In genomic region chr9:42531951-42532350, GRCm38 (mm10) we compare ENCODE assay signal across 24 mouse cellular contexts. TPM values are rescaled to one million over a fixed set of nuclear protein-coding genes. Genes with fewer than 3 reads are reported as not detected.
A peak's percentile ranks its signal among the peaks of the same experiment; 100 is the strongest.
DNase-seq lines count a peak whose midpoint lies in the region; ATAC-seq lines count a peak whose summit lies in the region.
"Had no signal": no experiment of that assay in that cellular context is flagged by ENCODE, and none has a peak within 500 bp of the region (broad histone marks: within the 10 kb centered on the region; RNA-seq: fewer than 3 reads in every experiment).

No protein-coding gene starts in this region.

- no peaks in the 10 kb centered on the region for H3K36me3 ChIP-seq in hindbrain, embryonic 10.5 days
- no peaks in the 10 kb centered on the region for H3K36me3 ChIP-seq in hindbrain, embryonic 16.5 days (ENCODE audit: control insufficient read depth, insufficient read depth, low read length)
- H3K36me3 ChIP-seq in neural tube, embryonic 13.5 days, result 0 out of 2 replicates have a peak, but pooled peaks cover 2% of the 10 kb centered on the region
- 0 out of 2 replicates have a peak, but pooled peaks cover 3% of the 10 kb centered on the region for H3K36me3 ChIP-seq in neural tube, embryonic 15.5 days
- H3K36me3 ChIP-seq: limb, embryonic 12.5 days; liver, embryonic 15.5 days had no signal

- DNase-seq in adrenal gland, adult (ENCODE audit: inconsistent age in 2 of 2, low spot score in 1 of 2), result peak; percentile 51 to 73
- no peak for DNase-seq in adrenal gland, postnatal 4 days (ENCODE audit: low spot score in 2 of 2)
- no peak for DNase-seq in hindbrain, embryonic 10.5 days (ENCODE audit: low spot score)
- no peak for DNase-seq in gastrocnemius, postnatal 4 days (ENCODE audit: low spot score in 2 of 2)
- DNase-seq in left cerebral cortex, adult 18-20 months (ENCODE audit: low spot score in 2 of 2), result no peak
- DNase-seq: cerebellum, adult 11 months; cerebellum, adult 9-10 months; cerebellum, postnatal 36 days; gastrocnemius, postnatal 36 days; heart, adult 2 months; kidney, adult 18-20 months; kidney, postnatal 4 days; lung, embryonic 14.5 days; lung, postnatal 14 days; thymus, adult 2 months; thymus, postnatal 36 days had no signal

- WGBS in hindbrain, embryonic 10.5 days, result 56% methylated on average over 3 of the region's 3 CpGs
- WGBS in hindbrain, embryonic 16.5 days, result 58% methylated on average over 3 of the region's 3 CpGs
- WGBS in neural tube, embryonic 13.5 days, result 68% methylated on average over 3 of the region's 3 CpGs
- 64% methylated on average over 3 of the region's 3 CpGs for WGBS in neural tube, embryonic 15.5 days

- peaks cover 42% of the 10 kb centered on the region for H3K4me1 ChIP-seq in hindbrain, embryonic 10.5 days (replicated peaks)
- peaks cover 19% of the 10 kb centered on the region for H3K4me1 ChIP-seq in hindbrain, embryonic 16.5 days (ENCODE audit: control insufficient read depth, insufficient read depth, low read depth, low read length)
- H3K4me1 ChIP-seq in neural tube, embryonic 13.5 days (replicated peaks), result peaks cover 34% of the 10 kb centered on the region
- peaks cover 24% of the 10 kb centered on the region for H3K4me1 ChIP-seq in neural tube, embryonic 15.5 days
- H3K4me1 ChIP-seq: liver, embryonic 15.5 days had no signal

- no peaks in the 10 kb centered on the region for H3K27me3 ChIP-seq in hindbrain, embryonic 10.5 days (ENCODE audit: insufficient read depth, poor library complexity, severe bottlenecking)
- no peaks in the 10 kb centered on the region for H3K27me3 ChIP-seq in hindbrain, embryonic 16.5 days (replicated peaks; ENCODE audit: control insufficient read depth, insufficient read depth, low read length)
- H3K27me3 ChIP-seq in neural tube, embryonic 13.5 days, result no peaks in the 10 kb centered on the region
- no peaks in the 10 kb centered on the region for H3K27me3 ChIP-seq in neural tube, embryonic 15.5 days (replicated peaks)
- H3K27me3 ChIP-seq: hindbrain, embryonic 15.5 days; limb, embryonic 12.5 days; liver, embryonic 15.5 days had no signal

- H3K9ac ChIP-seq in hindbrain, embryonic 16.5 days (ENCODE audit: low read depth, low read length), result no peak overlapping the region
- no peak overlapping the region for H3K9ac ChIP-seq in neural tube, embryonic 13.5 days
- no peak overlapping the region for H3K9ac ChIP-seq in neural tube, embryonic 15.5 days (replicated peaks)
- H3K9ac ChIP-seq: hindbrain, embryonic 15.5 days; limb, embryonic 12.5 days; liver, embryonic 15.5 days; lung, embryonic 14.5 days had no signal

- H3K27ac ChIP-seq in hindbrain, embryonic 10.5 days, result 0 out of 2 replicates have a peak overlapping the region, but pooled peaks have one; percentile 56
- no peak overlapping the region for H3K27ac ChIP-seq in hindbrain, embryonic 16.5 days (ENCODE audit: low read depth, low read length)
- H3K27ac ChIP-seq in neural tube, embryonic 13.5 days (replicated peaks), result 0 out of 2 replicates have a peak overlapping the region, but pooled peaks have one; percentile 6
- H3K27ac ChIP-seq in neural tube, embryonic 15.5 days (replicated peaks), result no peak overlapping the region
- H3K27ac ChIP-seq: heart, adult 2 months; hindbrain, embryonic 15.5 days; limb, embryonic 12.5 days; liver, embryonic 15.5 days had no signal

- H3K4me3 ChIP-seq in hindbrain, embryonic 10.5 days, result no peak overlapping the region
- no peak overlapping the region for H3K4me3 ChIP-seq in hindbrain, embryonic 16.5 days (ENCODE audit: low read length)
- H3K4me3 ChIP-seq in neural tube, embryonic 13.5 days, result no peak overlapping the region
- H3K4me3 ChIP-seq in neural tube, embryonic 15.5 days (replicated peaks), result no peak overlapping the region
- H3K4me3 ChIP-seq: heart, adult 2 months; hindbrain, embryonic 15.5 days; limb, embryonic 12.5 days; liver, embryonic 15.5 days had no signal

- H3K9me3 ChIP-seq in hindbrain, embryonic 10.5 days, result no peaks in the 10 kb centered on the region
- no peaks in the 10 kb centered on the region for H3K9me3 ChIP-seq in hindbrain, embryonic 16.5 days (ENCODE audit: control insufficient read depth, low read length)
- no peaks in the 10 kb centered on the region for H3K9me3 ChIP-seq in neural tube, embryonic 13.5 days
- H3K9me3 ChIP-seq in neural tube, embryonic 15.5 days (replicated peaks), result no peaks in the 10 kb centered on the region
- H3K9me3 ChIP-seq: hindbrain, embryonic 15.5 days; limb, embryonic 12.5 days; liver, embryonic 15.5 days had no signal

- no peak for ATAC-seq in hindbrain, embryonic 16.5 days
- no peak for ATAC-seq in neural tube, embryonic 13.5 days (ENCODE audit: low read depth)
- ATAC-seq in neural tube, embryonic 15.5 days (ENCODE audit: low FRiP score), result no peak
- ATAC-seq: activated CD4-positive, CD25-positive, alpha-beta regulatory T cell, adult 4 months; forebrain, embryonic 14.5 days had no signal

- no peak overlapping the region for H3K4me2 ChIP-seq in hindbrain, embryonic 16.5 days (ENCODE audit: low read length)
- no peak overlapping the region for H3K4me2 ChIP-seq in neural tube, embryonic 13.5 days
- H3K4me2 ChIP-seq in neural tube, embryonic 15.5 days, result no peak overlapping the region
- H3K4me2 ChIP-seq: hindbrain, embryonic 15.5 days; liver, embryonic 15.5 days; lung, embryonic 14.5 days had no signal

RNA-seq across cellular contexts. Expression of gene Tbcel, which starts 24.3 kb away (rescaled TPM):
- 10 to 100 TPM; 66.5 to 76.7 TPM for total RNA-seq in adrenal gland, postnatal 4 days (2021)
- 3.3 and 3.5 TPM in 2 replicates for polyA plus RNA-seq in hindbrain, embryonic 10.5 days (2016; fragmentation: Nextera tagmentation; extraction: Ambion mirVana)
- 4.3 and 4.4 TPM in 2 replicates for polyA plus RNA-seq in hindbrain, embryonic 16.5 days (2015; fragmentation: Nextera tagmentation; extraction: Ambion mirVana)
- polyA plus RNA-seq in neural tube, embryonic 13.5 days (2015; fragmentation: Nextera tagmentation; extraction: Ambion mirVana), result 4.9 and 5.0 TPM in 2 replicates
- 3.9 and 4.0 TPM in 2 replicates for polyA plus RNA-seq in neural tube, embryonic 15.5 days (2015; fragmentation: Nextera tagmentation; extraction: Ambion mirVana)
- total RNA-seq in gastrocnemius, postnatal 4 days (2021), result 10 to 100 TPM; 23.2 to 26.4 TPM
- total RNA-seq in left cerebral cortex, adult 18-20 months (2021), result 10 to 100 TPM; 46.3 to 48.9 TPM

Comparison
In these comparisons a context has a peak if more than half of its experiments do, and no peak if none do; other contexts are left out.
1. DNase-seq: peak in adrenal gland, adult (2 of 2); none in adrenal gland, postnatal 4 days (0 of 2), hindbrain, embryonic 10.5 days (single experiment), gastrocnemius, postnatal 4 days (0 of 2) and left cerebral cortex, adult 18-20 months (0 of 2).
2. H3K27ac ChIP-seq: peak in hindbrain, embryonic 10.5 days (single experiment) and neural tube, embryonic 13.5 days (single experiment); none in hindbrain, embryonic 16.5 days (single experiment) and neural tube, embryonic 15.5 days (single experiment).